Mouse (Mus musculus) urinary bladder, adult 2 months (tissue): ENCODE results near the gene Klhdc3. TPM values are rescaled to one million over a fixed set of nuclear protein-coding genes. Genes with fewer than 3 reads are reported as not detected.

ENCODE experiments used
- DNase-seq: peaks from one replicate; pipeline ENCODE4 v3.0.0; 2022; ENCODE audit warnings: low spot score
- polyA plus RNA-seq: library from polyadenylated mRNA; depleted of rRNA; stranded (reverse); fragments of >200 nt; gene quantifications from 2 replicates; pipeline ENCODE4 v1.2.3, GENCODE M21; 2012

Gene Klhdc3
- polyA plus RNA-seq, 1 experiment: 59.4 TPM

GRCm38 (mm10) chr17:46656054-46656453 is 24.7 kb downstream of the Klhdc3 start:
- DNase-seq: no peak

GRCm38 (mm10) chr17:46651755-46652547 is 28.8 kb downstream of the Klhdc3 start:
- DNase-seq: no peak

- DNase-seq: no peak
These were observed 29.4 kb downstream of the Klhdc3 start for GRCm38 (mm10) chr17:46651292-46651691.

GRCm38 (mm10) chr17:46650232-46651031 is 30.3 kb downstream of the Klhdc3 start, which contains the start of gene Cul7:
Gene Cul7 (plus strand): TSS chr17:46650337.
- DNase-seq: peak; percentile 78

- DNase-seq: no peak
These were observed 30.9 kb downstream of the Klhdc3 start for GRCm38 (mm10) chr17:46649811-46650210.

- no peak for DNase-seq
These were observed 32.3 kb downstream of the Klhdc3 start for GRCm38 (mm10) chr17:46648436-46648835.

- no peak for DNase-seq
These were observed 33.4 kb downstream of the Klhdc3 start for GRCm38 (mm10) chr17:46647279-46647678.

- no peak for DNase-seq
These were observed 34.4 kb downstream of the Klhdc3 start for GRCm38 (mm10) chr17:46646322-46646662.

- peak; percentile 99 for DNase-seq
These were observed 35.0 kb downstream of the Klhdc3 start, which contains the start of the genes Klc4 and Mrpl2 for GRCm38 (mm10) chr17:46645561-46646321. Gene Klc4 (minus strand): TSS chr17:46646022. Gene Mrpl2 (plus strand): TSS chr17:46646229.

GRCm38 (mm10) chr17:46644916-46645475 is 35.7 kb downstream of the Klhdc3 start:
- DNase-seq: peak; percentile 49

- no peak for DNase-seq
These were observed 36.4 kb downstream of the Klhdc3 start for GRCm38 (mm10) chr17:46644152-46644805.

- no peak for DNase-seq
These were observed 38.7 kb downstream of the Klhdc3 start for GRCm38 (mm10) chr17:46642060-46642459.

GRCm38 (mm10) chr17:46639929-46640328 is 40.8 kb downstream of the Klhdc3 start:
- no peak for DNase-seq

GRCm38 (mm10) chr17:46636831-46637523 is 43.7 kb downstream of the Klhdc3 start:
- DNase-seq: no peak

GRCm38 (mm10) chr17:46629685-46630441 is 50.9 kb downstream of the Klhdc3 start:
- DNase-seq: no peak

- peak; percentile 53 for DNase-seq
These were observed 51.7 kb downstream of the Klhdc3 start, which contains the start of gene Ptk7 for GRCm38 (mm10) chr17:46628791-46629684. Gene Ptk7 (minus strand): TSS chr17:46629504.

GRCm38 (mm10) chr17:46628471-46628790 is 52.3 kb downstream of the Klhdc3 start:
- DNase-seq: no peak

- DNase-seq: no peak
These were observed 53.3 kb downstream of the Klhdc3 start for GRCm38 (mm10) chr17:46627409-46627808.

GRCm38 (mm10) chr17:46624598-46624997 is 56.1 kb downstream of the Klhdc3 start:
- no peak for DNase-seq
